Mouse (Mus musculus): ENCODE data around the gene Itprip.

GRCm38 (mm10) chr19:47853951-47854795 lies 64.9 kb downstream of the Itprip start:
- TF ChIP-seq CTCF (conservative IDR thresholded peaks at IDR 0.05; ENCODE audit: insufficient read depth, insufficient read length, low read depth, low read length) (no peak), POLR2A (IDR thresholded peaks at IDR 0.05; ENCODE audit: low read depth, low read length) (no peak)
